Comparison of ENCODE assay signal across 16 mouse cellular contexts in genomic region chr5:9367920-9368692, GRCm38 (mm10).
"Had no signal": no experiment of that assay in that cellular context is flagged by ENCODE, and none has a peak within 500 bp of the region (broad histone marks: within the 10 kb centered on the region; RNA-seq: fewer than 3 reads in every experiment).

No protein-coding gene starts in this region.

- H3K27ac ChIP-seq: kidney, postnatal 0 days; limb, embryonic 15.5 days; liver, embryonic 12.5 days; macrophage; neural tube, embryonic 12.5 days; stomach, postnatal 0 days had no signal

- H3K4me3 ChIP-seq: limb, embryonic 15.5 days; liver, embryonic 12.5 days; megakaryocyte, embryonic 14.5 days; myocyte; neural tube, embryonic 12.5 days had no signal

- H3K4me1 ChIP-seq: limb, embryonic 15.5 days; liver, embryonic 12.5 days had no signal

- DNase-seq: kidney, adult 11 months; kidney, adult 9 months; kidney, postnatal 36 days; layer of hippocampus, adult 9-11 months; layer of hippocampus, postnatal 36 days; lung, embryonic 14.5 days; lung, postnatal 14 days; thymus, postnatal 4 days had no signal

- ATAC-seq: liver, embryonic 12.5 days had no signal

- H3K9me3 ChIP-seq: limb, embryonic 15.5 days; liver, embryonic 12.5 days; megakaryocyte, embryonic 14.5 days; neural tube, embryonic 12.5 days had no signal

- H3K27me3 ChIP-seq: limb, embryonic 15.5 days; liver, embryonic 12.5 days; megakaryocyte, embryonic 14.5 days; neural tube, embryonic 12.5 days had no signal

- H3K36me3 ChIP-seq: limb, embryonic 15.5 days; liver, embryonic 12.5 days; neural tube, embryonic 12.5 days had no signal

- H3K9ac ChIP-seq: limb, embryonic 15.5 days; liver, embryonic 12.5 days; lung, embryonic 14.5 days; neural tube, embryonic 12.5 days had no signal

- H3K4me2 ChIP-seq: limb, embryonic 15.5 days; liver, embryonic 12.5 days; lung, embryonic 14.5 days; neural tube, embryonic 12.5 days had no signal
